Mouse (Mus musculus) hindlimb bud, embryonic 11.5 days (tissue): ENCODE measurements at regions not wholly inside any gene's neighbourhood (a gene's known extent, or its start where the extent isn't known, plus 50 kb on each side); places are given as distances from the start of the nearest gene placed in this dataset.

Experiments
- DNase-seq: peaks from one replicate; pipeline ENCODE4 v3.0.0-alpha.2; 2012; ENCODE audit warnings: low read depth, low spot score; ENCODE audit errors: extremely low spot score

DNA sequence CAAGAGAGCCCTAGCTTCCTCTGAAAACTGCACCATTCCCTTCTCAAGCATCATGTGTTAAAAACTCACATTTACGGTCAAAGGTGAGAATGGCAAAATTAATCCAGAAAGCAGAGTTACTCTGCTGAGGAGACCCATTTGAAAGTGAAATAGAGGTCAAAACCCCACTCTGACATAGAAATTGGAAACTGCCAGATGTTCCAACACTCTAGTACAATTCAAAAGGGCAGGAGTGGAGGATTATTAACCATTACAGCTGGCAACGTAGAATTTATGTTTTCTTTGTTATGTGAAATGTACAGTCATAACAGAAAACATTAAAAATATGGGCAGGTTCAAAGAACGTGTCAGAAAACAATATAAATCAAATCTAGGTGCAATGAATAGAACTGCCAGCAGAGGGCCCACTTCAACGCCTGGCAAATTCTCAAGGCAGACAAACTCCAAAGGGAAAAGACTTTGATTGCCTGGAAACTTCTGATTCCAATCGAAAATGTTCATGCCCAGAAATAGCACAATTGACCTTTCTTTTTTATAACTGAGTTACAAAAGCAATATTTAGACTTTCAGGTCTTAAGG, 54.2 kb upstream of the Rfpl4b start:
- peak; percentile 57 for DNase-seq

DNA sequence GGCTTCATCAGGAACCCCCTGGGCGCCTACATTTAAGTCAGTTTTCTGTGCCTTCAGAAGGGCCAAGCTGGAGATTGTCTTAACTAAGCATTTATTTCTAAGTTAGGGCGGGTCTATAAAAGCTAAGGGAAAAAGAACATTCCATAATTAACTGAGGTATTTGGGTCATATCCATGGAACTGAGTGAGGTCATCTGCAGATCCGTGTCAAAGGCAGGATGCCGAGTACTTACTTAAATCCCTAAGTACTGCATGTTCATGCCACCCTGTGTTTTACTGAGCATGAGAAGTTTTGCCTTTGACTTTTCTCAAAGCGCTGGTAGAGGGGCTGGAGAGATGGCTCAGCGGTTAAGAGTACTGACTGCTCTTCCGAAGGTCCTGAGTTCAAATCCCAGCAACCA, 57.7 kb upstream of the Rfpl4b start:
- no peak for DNase-seq

DNA sequence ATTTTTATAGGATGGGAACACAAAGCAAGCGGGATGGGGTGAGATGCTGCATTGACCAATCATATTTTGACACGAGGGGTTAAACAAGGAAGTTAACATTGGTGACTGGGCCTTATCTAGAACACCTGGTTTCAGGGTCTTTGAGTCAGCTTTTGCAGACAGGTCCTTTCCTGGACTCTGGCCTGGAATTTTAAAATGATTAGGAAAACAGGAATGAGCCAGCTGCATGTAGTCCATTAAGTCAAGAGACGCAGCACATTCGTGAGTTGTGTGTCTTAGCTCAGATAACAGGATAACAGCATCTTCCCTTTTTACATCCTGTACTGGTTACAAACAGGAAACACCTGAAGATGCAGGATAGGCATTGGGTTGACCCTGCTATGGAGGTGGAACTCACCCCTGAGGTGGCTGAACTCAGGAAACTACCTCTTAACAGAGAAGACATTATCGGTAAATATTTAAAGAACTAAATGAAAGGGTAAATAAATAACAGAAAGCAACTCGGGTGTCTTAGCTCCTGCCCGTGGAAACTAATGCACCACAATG, 59.1 kb upstream of the Rfpl4b start:
- no peak for DNase-seq

DNA sequence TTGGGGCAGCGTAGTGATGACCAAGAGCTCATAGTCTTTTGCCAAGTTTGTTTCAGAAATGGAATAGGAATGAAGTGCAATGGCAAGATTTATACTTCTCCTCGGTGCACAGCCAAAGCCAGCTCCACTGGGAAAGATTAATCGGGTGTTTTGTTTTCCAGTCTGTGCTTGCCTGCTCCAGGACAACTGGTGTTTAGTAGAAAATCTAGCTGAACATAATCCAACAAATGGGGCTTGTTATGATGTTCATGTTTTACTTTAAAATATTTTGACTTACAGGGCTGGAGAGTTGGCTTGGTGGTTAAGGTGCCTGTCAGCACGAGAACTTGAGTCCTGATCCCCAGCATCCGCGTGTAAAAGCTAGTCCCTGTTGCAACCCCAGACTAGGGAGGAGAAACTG, 60.6 kb upstream of the Rfpl4b start:
- DNase-seq: no peak

DNA sequence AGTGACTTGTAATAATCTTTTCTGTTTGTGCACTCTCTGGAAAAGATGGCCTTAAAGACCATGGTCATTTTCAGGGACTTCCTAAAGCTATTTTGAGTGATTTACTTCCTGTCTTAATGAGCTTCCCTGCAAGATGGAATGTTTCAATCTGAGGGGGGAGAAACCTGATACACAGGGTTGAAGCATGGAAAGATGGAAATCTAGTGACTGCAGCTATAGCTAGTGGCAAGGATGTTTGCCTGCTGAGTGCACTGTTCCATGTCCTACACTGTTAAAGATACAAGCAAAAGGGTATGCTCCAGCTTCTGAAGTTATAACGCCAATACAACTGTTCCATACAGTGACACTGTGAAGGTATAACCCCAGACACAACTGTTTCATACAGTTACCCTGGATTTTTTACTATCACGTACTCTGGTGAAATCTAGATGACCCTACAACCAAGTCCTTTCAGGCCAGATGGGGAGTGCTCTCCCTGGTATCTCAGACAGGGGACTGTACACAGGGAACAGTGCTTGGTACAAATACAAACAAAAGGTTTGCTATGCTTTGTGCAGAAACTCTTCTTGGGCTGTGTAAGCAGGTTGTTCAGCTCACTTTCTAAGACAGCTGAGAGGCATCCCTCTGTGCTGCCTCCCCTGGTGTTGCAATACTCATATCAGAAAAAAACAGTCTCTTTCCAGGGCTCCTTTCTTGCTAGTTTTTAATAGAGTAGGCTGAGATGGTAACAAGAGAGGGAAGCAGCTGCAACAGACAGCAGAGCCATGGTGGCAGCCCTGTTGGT, 62.4 kb upstream of the Rfpl4b start:
- no peak for DNase-seq

DNA sequence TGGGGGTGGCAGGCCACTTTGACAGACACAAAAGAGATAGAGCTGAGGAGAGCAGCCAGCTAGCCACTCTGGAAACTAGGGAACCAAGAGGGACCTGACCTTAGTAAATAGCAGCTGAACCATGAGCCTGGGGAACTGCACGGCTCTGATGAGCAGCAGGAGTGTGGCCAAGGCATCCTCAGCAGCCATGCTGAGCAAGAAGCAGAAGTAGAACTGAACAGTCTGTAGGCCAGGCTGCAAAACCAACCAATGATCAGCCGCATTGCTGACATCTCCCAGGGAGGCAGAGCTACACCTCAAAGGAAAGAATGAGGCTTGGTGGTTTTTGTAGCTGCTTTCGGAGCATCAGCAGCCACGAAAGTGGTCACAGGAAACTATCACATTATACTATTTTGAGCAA, 63.1 kb upstream of the Rfpl4b start:
- DNase-seq: no peak

DNA sequence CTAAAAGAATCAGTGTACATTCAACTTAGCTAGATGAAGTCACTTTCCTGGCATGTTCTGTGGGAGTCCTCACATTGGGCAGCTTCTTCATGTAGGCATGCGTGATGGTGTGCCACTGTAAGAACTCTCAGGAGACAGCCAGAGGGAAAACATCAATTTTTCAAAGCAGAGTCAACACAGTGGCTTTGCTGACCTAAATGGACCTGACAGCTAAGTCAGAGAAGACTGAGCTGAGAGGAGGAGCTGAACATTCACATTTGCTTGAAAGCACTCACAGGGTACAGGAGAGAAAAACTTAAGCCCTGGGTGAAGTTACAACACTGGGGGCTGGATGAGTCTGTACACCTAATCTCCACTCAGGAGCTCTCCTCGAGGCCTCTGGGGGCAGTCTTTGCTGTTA, 64.9 kb upstream of the Rfpl4b start:
- DNase-seq: no peak

DNA sequence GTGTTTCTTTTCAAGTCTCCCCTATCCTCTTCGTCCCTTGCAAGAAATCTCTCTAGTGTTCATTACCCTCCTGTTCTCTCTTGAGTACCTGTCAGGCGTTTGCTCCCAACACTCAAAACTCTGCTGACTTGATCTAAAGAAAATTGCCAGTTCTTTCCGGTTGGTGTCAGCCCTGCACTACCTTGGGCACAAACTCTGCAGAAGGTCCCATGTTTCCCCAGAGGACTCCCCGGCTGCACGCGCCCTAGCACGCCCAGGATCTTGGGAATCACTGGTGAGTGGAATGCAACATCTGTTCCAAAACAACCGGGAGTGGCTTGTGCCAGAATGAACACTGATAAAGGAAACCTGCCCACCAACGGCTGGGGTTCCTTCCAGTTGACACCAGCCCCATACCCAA, 66.3 kb upstream of the Rfpl4b start:
- DNase-seq: no peak

DNA sequence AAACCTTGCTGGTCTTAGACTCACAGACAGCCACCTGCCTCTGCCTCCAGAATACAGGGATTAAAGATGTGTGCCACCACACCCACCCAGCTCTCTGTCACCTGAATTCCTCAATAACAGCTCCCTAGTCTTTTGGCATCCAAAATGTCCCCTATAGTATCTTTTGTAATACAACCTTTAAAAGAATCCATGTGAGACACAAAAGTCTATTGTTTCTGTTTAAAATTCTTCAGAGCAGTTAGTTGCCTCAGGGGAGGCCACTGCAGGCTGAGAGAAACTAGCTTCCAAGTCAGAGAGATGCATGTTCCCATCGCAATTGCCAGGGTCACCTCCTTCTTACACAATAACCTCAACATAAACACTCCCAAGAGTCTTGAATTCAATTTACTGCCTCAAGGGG, 70.6 kb upstream of the Lama4 start:
- no peak for DNase-seq

DNA sequence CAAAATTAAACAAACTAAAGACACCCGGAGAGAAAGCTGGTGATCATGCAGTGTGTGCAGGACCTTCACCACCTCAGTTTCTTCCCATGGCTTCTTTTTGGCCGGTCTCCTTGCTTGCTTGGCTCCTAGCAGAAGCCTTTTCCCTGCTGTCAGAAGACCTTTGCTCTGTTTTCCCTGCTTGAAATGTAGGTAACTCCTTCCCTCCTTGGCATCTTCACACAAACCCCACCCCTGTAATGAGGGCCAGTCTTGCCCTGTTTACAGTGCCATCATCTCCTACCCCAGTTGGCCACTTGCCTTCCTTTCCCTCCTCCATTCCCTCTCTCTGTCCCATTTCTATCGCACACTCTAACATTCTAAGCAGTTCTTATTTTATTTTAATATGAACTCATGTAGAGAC, 69.7 kb upstream of the Lama4 start:
- DNase-seq: no peak

DNA sequence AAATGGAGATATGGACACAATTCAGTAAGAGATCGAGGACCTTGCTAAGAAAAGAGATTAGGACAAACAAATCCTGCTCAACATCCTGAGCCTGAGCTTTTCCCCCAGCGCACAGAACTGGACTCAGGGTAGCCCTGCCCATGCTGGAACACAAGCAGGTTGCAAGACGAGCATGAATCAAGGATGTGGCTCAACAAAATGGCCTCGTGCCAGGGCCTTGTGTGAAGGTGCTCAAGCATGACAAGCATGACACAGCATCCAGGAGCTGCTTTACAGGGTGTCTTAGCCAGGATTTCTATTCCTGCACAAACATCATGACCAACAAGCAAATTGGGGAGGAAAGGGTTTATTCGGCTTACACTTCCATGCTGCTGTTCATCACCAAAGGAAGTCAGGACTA, 67.7 kb upstream of the Lama4 start:
- DNase-seq: no peak

DNA sequence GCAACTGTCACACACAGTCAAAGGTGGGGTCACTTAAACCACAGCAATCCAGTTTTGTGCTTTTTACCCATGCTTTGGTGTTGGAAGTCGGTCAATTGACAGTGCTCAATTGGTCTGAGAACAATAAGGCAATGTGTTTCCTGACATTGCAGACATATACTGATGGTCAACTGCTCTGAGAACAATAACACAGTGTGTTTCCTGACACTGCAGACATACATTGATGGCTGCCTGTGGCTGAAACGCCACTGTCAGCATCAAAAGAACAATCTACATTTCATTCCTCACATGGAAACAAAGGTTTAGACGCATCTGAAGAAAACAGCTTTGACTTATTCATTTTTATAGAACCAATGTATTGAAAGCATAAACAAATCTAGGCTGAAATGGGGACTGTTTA, 59.2 kb upstream of the Lama4 start:
- DNase-seq: no peak

DNA sequence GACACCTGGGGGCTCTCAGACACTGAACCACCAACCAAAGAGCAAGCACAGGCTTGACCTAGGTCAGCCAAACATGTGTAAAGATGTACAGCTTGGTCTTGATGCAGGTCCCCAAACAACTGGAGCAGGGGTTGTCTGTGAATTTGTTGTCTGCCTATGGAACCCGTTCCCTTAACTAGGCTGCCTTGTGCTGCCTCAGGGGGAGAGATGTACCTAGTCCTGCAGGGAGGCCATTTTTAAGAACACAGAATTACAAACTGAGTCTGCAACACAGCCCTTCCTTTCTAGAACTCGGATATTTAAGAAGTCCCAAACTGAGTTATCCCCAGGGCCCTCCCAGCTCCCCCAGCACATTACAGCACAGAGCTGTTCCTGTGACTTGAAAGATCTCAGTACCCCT, 57.5 kb upstream of the Lama4 start:
- DNase-seq: no peak

DNA sequence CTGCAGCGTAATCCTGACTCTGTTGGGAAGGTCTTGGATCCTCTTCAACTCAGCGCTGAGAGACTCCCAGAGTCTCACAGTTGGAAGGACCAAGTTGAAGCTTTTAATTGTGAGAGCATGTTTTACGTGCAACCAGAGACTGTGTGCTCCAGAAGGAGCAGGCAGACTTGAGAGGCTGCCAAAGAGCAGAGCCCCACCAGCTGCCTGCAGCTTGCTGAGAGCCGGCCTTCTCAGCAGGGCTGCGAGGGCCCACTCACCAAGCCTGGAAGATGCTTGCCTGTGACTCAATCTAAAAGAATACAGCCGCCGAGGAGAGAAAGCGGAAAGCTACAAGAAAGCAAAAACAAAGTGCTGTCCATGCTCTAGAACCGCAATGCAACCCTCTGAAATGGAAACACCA, 57.0 kb upstream of the Lama4 start:
- no peak for DNase-seq

DNA sequence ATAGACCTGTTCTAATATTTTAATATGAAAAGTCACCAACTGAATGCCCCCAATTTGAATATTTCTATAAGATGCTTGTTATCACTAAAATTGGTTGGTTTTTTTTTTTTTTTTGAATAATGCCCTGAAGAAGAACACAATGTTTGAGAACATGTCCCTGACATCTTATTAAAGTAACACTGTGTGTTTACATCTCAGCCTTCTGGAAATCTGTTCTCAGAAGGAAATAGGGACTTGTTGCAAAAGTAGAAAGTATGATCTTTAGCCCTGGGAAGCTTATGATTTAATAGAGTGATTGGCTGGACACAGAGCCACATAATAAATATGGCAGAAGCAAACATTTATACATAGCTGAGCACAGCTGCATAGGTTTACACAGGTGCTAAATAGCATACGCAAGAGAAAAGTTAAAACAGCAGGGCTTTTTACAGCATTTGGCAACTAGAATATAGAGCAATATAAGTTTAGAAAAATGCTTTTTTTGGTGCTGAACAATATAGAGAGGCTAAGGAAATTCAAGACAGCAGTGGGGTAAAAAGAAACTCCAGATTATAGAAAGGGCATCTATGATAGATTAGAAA, 56.1 kb upstream of the Lama4 start:
- no peak for DNase-seq

DNA sequence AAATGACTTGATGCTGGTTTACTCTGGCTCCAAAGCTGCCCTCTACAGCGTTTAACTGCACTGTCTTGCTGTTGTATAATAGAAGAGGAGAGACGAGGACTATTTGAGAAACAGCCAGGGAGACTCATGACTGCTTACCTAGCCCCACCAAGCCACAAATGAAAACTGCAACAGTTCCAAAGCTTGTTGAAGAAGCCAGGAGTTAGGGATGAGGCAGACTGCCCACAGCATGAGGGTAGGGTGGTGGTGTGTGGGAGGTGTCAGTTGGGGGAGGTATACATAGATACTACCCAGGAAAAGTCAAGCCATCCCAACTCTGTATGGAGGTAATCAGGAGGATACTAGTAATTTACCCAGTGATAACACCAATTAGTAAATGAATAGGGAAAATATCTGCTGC, 55.5 kb upstream of the Lama4 start:
- no peak for DNase-seq

DNA sequence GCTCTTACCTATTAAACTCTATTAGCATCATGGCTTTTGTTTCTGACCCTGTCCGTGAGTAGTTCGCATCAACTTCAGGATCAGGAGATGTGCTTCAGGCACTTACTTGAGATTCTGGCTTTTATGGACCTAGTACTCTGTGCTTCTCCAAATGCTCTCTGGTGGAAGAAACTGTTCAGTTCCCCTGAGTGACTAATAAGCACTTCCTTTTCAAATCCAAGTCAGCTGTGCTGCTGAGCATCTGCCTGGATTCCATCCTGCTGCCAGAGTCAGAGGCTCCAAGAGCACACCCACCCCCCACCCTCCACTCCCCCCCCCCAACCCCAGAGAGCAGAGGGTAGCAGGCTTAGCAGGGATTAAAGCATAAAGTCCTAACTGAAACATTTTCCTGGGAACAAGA, 52.3 kb upstream of the Lama4 start:
- DNase-seq: no peak
